7 mouse cellular contexts compared by ENCODE assay signal in genomic region chr4:103120395-103120794, GRCm38 (mm10). TPM values are rescaled to one million over a fixed set of nuclear protein-coding genes. Genes with fewer than 3 reads are reported as not detected.
DNase-seq lines count a peak whose midpoint lies in the region; ATAC-seq and TF ChIP-seq lines count a peak whose summit lies in the region.

No protein-coding gene starts in this region.

- H3K9me3 ChIP-seq in lung, embryonic 15.5 days: no peaks in the 10 kb centered on the region
- no peaks in the 10 kb centered on the region for H3K9me3 ChIP-seq in forebrain, embryonic 10.5 days
- H3K9me3 ChIP-seq in limb, embryonic 14.5 days (ENCODE audit: control insufficient read depth, low read length): no peaks in the 10 kb centered on the region
- H3K9me3 ChIP-seq in stomach, embryonic 15.5 days: no peaks in the 10 kb centered on the region

- no peak for DNase-seq in lung, postnatal 25 days (ENCODE audit: low spot score)
- no peak for DNase-seq in forebrain, embryonic 10.5 days (ENCODE audit: extremely low spot score, low spot score)
- DNase-seq in limb, embryonic 14.5 days (ENCODE audit: low spot score): no peak
- DNase-seq in left cerebral cortex, adult 8-10 months (ENCODE audit: low spot score in 2 of 2): no peak
- no peak for DNase-seq in left cerebral cortex, adult 18-20 months (ENCODE audit: low spot score in 2 of 2)

- peaks cover 30% of the 10 kb centered on the region for H3K4me1 ChIP-seq in lung, embryonic 15.5 days
- peaks cover 32% of the 10 kb centered on the region for H3K4me1 ChIP-seq in forebrain, embryonic 10.5 days
- H3K4me1 ChIP-seq in limb, embryonic 14.5 days (ENCODE audit: control insufficient read depth, insufficient read depth, low read length): peaks cover 16% of the 10 kb centered on the region
- peaks cover 15% of the 10 kb centered on the region for H3K4me1 ChIP-seq in stomach, embryonic 15.5 days

- no peak overlapping the region for H3K27ac ChIP-seq in lung, embryonic 15.5 days
- H3K27ac ChIP-seq in forebrain, embryonic 10.5 days: peak overlapping the region; percentile 98; the same call in 1 of the 2 replicates
- no peak overlapping the region for H3K27ac ChIP-seq in limb, embryonic 14.5 days (replicated peaks; ENCODE audit: low read depth, low read length)
- peak overlapping the region; percentile 99 for H3K27ac ChIP-seq in stomach, embryonic 15.5 days

- peak overlapping the region; percentile 92; the same call in 1 of the 2 replicates for H3K9ac ChIP-seq in lung, embryonic 15.5 days
- H3K9ac ChIP-seq in limb, embryonic 14.5 days (ENCODE audit: low read depth, low read length, severe bottlenecking): peak overlapping the region; percentile 96
- H3K9ac ChIP-seq in stomach, embryonic 15.5 days: no peak overlapping the region

- no peaks in the 10 kb centered on the region for H3K27me3 ChIP-seq in lung, embryonic 15.5 days
- 0 out of 2 replicates have a peak, but pooled peaks cover 4% of the 10 kb centered on the region for H3K27me3 ChIP-seq in forebrain, embryonic 10.5 days (ENCODE audit: poor library complexity, severe bottlenecking)
- H3K27me3 ChIP-seq in limb, embryonic 14.5 days (ENCODE audit: control insufficient read depth, insufficient read depth, low read length): no peaks in the 10 kb centered on the region
- no peaks in the 10 kb centered on the region for H3K27me3 ChIP-seq in stomach, embryonic 15.5 days (replicated peaks)

- 15% methylated on average over 3 of the region's 3 CpGs for WGBS in lung, embryonic 15.5 days
- 60% methylated on average over 3 of the region's 3 CpGs for WGBS in forebrain, embryonic 10.5 days
- WGBS in limb, embryonic 14.5 days: 28% methylated on average over 3 of the region's 3 CpGs
- WGBS in stomach, embryonic 15.5 days: 19% methylated on average over 3 of the region's 3 CpGs

- TF ChIP-seq POLR2A in limb, embryonic 14.5 days (IDR thresholded peaks at IDR 0.05; ENCODE audit: borderline replicate concordance, extremely low read depth, insufficient read depth, insufficient read length): no peak

- no peak for ATAC-seq in lung, embryonic 15.5 days (ENCODE audit: borderline replicate concordance, extremely low read depth, low FRiP score, low TSS enrichment)
- ATAC-seq in limb, embryonic 14.5 days (ENCODE audit: low FRiP score, low read depth): no peak
- no peak for ATAC-seq in stomach, embryonic 15.5 days (ENCODE audit: insufficient read depth, low FRiP score, low read depth)

- peaks cover 5% of the 10 kb centered on the region; the same call in 1 of the 2 replicates for H3K36me3 ChIP-seq in lung, embryonic 15.5 days
- H3K36me3 ChIP-seq in forebrain, embryonic 10.5 days (replicated peaks): peaks cover 10% of the 10 kb centered on the region
- H3K36me3 ChIP-seq in limb, embryonic 14.5 days (ENCODE audit: control insufficient read depth, insufficient read depth, low read length): 0 out of 2 replicates have a peak, but pooled peaks cover 5% of the 10 kb centered on the region
- H3K36me3 ChIP-seq in stomach, embryonic 15.5 days: 0 out of 2 replicates have a peak, but pooled peaks cover 3% of the 10 kb centered on the region

- H3K4me2 ChIP-seq in lung, embryonic 15.5 days: peak overlapping the region; percentile 67
- H3K4me2 ChIP-seq in limb, embryonic 14.5 days (replicated peaks; ENCODE audit: low read depth, low read length, severe bottlenecking): peak overlapping the region; percentile 67
- H3K4me2 ChIP-seq in stomach, embryonic 15.5 days: peak overlapping the region; percentile 63

- peak overlapping the region; percentile 95 for H3K4me3 ChIP-seq in lung, embryonic 15.5 days
- H3K4me3 ChIP-seq in forebrain, embryonic 10.5 days: peak overlapping the region; percentile 91
- peak overlapping the region; percentile 95 for H3K4me3 ChIP-seq in limb, embryonic 14.5 days (replicated peaks; ENCODE audit: low read length)
- peak overlapping the region; percentile 90 for H3K4me3 ChIP-seq in stomach, embryonic 15.5 days (replicated peaks)

RNA-seq across cellular contexts. Expression of gene Wdr78, which starts 6.0 kb away (rescaled TPM):
- 4.6 and 5.0 TPM in 2 replicates for polyA plus RNA-seq in lung, embryonic 15.5 days (2015; fragmentation: Nextera tagmentation; extraction: Ambion mirVana)
- 4.8 and 5.0 TPM in 2 replicates for polyA plus RNA-seq in forebrain, embryonic 10.5 days (2016; fragmentation: Nextera tagmentation; extraction: Ambion mirVana)
- polyA plus RNA-seq in limb, embryonic 14.5 days (2012; rRNA removed): 5.4 and 7.0 TPM in 2 replicates
- 3.4 and 4.4 TPM in 2 replicates for polyA plus RNA-seq in limb, embryonic 14.5 days (2014; fragmentation: Nextera tagmentation; extraction: Ambion mirVana)
- 2.1 and 2.3 TPM in 2 replicates for polyA plus RNA-seq in stomach, embryonic 15.5 days (2015; fragmentation: Nextera tagmentation; extraction: Ambion mirVana)
- total RNA-seq in left cerebral cortex, adult 8-10 months (2022): 10 to 100 TPM; 12.4 to 17.1 (median 14.5) TPM
- total RNA-seq in left cerebral cortex, adult 18-20 months (2021): 10 to 100 TPM; 14.3 to 14.5 TPM

RNA-seq across cellular contexts. Expression of gene Mier1, which starts 6.2 kb away (rescaled TPM):
- 40.9 and 41.0 TPM in 2 replicates for polyA plus RNA-seq in lung, embryonic 15.5 days (2015; fragmentation: Nextera tagmentation; extraction: Ambion mirVana)
- polyA plus RNA-seq in forebrain, embryonic 10.5 days (2016; fragmentation: Nextera tagmentation; extraction: Ambion mirVana): 37.0 and 37.3 TPM in 2 replicates
- 32.8 and 32.9 TPM in 2 replicates for polyA plus RNA-seq in limb, embryonic 14.5 days (2012; rRNA removed)
- 41.2 and 46.4 TPM in 2 replicates for polyA plus RNA-seq in limb, embryonic 14.5 days (2014; fragmentation: Nextera tagmentation; extraction: Ambion mirVana)
- 44.7 and 49.3 TPM in 2 replicates for polyA plus RNA-seq in stomach, embryonic 15.5 days (2015; fragmentation: Nextera tagmentation; extraction: Ambion mirVana)
- total RNA-seq in left cerebral cortex, adult 8-10 months (2022): 10 to 100 TPM; 41.5 to 53.8 (median 48.3) TPM
- total RNA-seq in left cerebral cortex, adult 18-20 months (2021): 10 to 100 TPM; 42.5 to 44.6 TPM

Comparison
In these comparisons a context has a peak if more than half of its experiments do, and no peak if none do; other contexts are left out.
1. H3K27ac ChIP-seq: peak in forebrain, embryonic 10.5 days (single experiment) and stomach, embryonic 15.5 days (single experiment); none in lung, embryonic 15.5 days (single experiment) and limb, embryonic 14.5 days (single experiment).
2. Peak in every context shown above with its lines, with median percentiles within 50 percentile points of each other: H3K4me2 ChIP-seq and H3K4me3 ChIP-seq.